Mouse (Mus musculus): ENCODE results near the gene Ksr2. TPM values are rescaled to one million over a fixed set of nuclear protein-coding genes. Genes with fewer than 3 reads are reported as not detected.

The Ksr2 gene
- polyA plus RNA-seq, 1 experiment = 0.14 TPM

DNA sequence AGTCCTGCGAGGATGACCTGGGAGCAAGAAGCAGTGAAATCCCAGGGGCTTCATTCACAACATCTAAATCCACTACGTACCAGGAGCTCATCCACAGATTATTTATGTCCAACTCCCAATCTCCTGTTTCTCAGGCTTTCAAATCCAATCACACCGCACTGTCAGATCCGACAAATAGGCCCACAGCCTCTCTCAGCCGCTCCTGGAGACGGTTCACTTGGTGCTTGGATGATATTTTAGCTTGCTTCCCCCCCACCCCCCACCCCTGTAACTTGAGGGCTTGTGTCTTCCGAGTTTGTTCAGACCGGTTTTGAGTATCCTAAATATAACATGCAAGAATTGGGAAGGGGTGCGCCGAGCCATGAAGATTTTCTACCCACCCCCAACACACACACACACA is 297.8 kb downstream of the Ksr2 start:
- Histone ChIP-seq H3K27ac (ENCODE audit: insufficient read depth, low read depth, low read length) (no peak overlapping the region), H3K36me3 (ENCODE audit: control insufficient read depth, insufficient read depth, low read length) (no peaks in the 10 kb centered on the region), H3K27me3 (ENCODE audit: control insufficient read depth, insufficient read depth, low read length) (no peaks in the 10 kb centered on the region), H3K4me3 (ENCODE audit: low read depth, low read length) (no peak overlapping the region), H3K4me1 (ENCODE audit: control insufficient read depth, insufficient read depth, insufficient read length, low read length) (no peaks in the 10 kb centered on the region)
- 83% methylated on average over 10 of the region's 10 CpGs for WGBS
- TF ChIP-seq POLR2A (IDR thresholded peaks at IDR 0.05; ENCODE audit: low read depth, low read length) (no peak), CTCF (IDR thresholded peaks at IDR 0.05; ENCODE audit: extremely low read depth, insufficient read length, insufficient replicate concordance, low read depth, low read length) (no peak)

DNA sequence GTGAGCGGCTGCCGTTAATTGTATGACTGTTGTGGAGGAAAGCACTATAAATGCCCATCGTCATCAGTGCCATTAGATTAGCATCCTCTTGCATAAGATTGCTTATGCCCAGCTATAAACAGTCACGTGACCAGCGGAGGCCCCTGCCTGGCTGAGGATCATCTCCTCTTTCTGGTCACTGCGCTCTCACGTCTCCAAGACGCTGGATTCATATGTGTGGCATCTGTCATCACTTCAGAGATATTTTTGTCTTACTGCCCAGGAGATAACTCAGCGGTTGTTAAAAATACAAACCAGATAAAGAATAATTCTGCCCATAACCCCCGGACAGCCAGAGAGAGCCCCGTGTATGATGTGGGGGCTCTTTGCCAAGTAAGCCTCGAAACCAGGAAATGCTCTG is 298.4 kb downstream of the Ksr2 start:
- Histone ChIP-seq H3K4me3 (ENCODE audit: low read depth, low read length) (no peak overlapping the region), H3K36me3 (ENCODE audit: control insufficient read depth, insufficient read depth, low read length) (no peaks in the 10 kb centered on the region), H3K4me1 (ENCODE audit: control insufficient read depth, insufficient read depth, insufficient read length, low read length) (no peaks in the 10 kb centered on the region), H3K27me3 (ENCODE audit: control insufficient read depth, insufficient read depth, low read length) (no peaks in the 10 kb centered on the region), H3K27ac (ENCODE audit: insufficient read depth, low read depth, low read length) (no peak overlapping the region)
- no peak for TF ChIP-seq POLR2A (IDR thresholded peaks at IDR 0.05; ENCODE audit: low read depth, low read length)
- 57% methylated on average over 12 of the region's 12 CpGs for WGBS

DNA sequence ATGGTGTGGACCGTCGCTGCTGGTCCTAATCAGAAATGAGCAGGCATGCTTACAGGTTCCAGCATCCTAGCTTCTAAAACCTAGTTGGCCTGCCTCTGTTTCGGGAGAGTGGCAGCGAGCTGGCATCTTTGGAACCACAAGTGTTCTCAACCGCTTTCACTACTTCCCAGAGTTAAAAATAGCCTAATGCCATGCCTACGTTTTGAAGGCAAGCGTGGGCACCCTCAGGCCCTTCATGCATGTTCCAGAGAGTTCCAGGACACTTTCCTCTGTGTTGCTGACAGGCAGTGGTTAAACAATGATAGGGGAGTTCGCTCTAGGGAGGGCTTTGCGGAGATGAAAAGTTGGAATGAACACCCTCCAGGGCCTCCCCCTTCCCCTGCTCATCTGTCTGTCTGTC is 303.3 kb downstream of the Ksr2 start:
- TF ChIP-seq POLR2A (IDR thresholded peaks at IDR 0.05; ENCODE audit: low read depth, low read length) (no peak), CTCF (IDR thresholded peaks at IDR 0.05; ENCODE audit: extremely low read depth, insufficient read length, insufficient replicate concordance, low read depth, low read length) (no peak)
- WGBS = 88% methylated on average over 9 of the region's 9 CpGs
- H3K27ac ChIP-seq (ENCODE audit: insufficient read depth, low read depth, low read length) = no peak overlapping the region
- no peaks in the 10 kb centered on the region for H3K4me1 ChIP-seq (ENCODE audit: control insufficient read depth, insufficient read depth, insufficient read length, low read length)
- no peaks in the 10 kb centered on the region for H3K27me3 ChIP-seq (ENCODE audit: control insufficient read depth, insufficient read depth, low read length)
- H3K36me3 ChIP-seq (ENCODE audit: control insufficient read depth, insufficient read depth, low read length) = no peaks in the 10 kb centered on the region
- no peak overlapping the region for H3K4me3 ChIP-seq (ENCODE audit: low read depth, low read length)

DNA sequence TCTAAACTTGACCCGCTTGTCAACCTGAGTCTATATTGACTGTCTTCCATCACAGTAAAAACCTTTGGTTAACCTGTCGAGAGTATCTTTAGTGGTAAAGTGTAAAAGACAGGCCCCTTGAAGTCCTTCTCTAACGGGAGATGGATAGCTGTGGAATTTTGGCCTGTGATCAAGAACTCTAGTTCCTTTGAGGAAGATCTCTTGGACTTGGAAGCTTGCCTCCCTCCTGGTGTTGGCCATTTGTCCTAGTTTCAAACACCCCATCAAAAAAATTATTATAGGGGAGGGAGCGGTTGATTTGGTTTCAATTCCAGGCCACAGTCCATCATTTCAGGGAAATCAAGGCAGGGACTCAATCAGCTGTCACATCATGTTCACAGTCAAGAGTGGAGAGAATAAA is 309.5 kb downstream of the Ksr2 start:
- H3K4me3 ChIP-seq (ENCODE audit: low read depth, low read length) = no peak overlapping the region
- TF ChIP-seq POLR2A (IDR thresholded peaks at IDR 0.05; ENCODE audit: low read depth, low read length) (no peak), CTCF (IDR thresholded peaks at IDR 0.05; ENCODE audit: extremely low read depth, insufficient read length, insufficient replicate concordance, low read depth, low read length) (no peak)
- H3K27ac ChIP-seq (ENCODE audit: insufficient read depth, low read depth, low read length) = no peak overlapping the region
- no peaks in the 10 kb centered on the region for H3K36me3 ChIP-seq (ENCODE audit: control insufficient read depth, insufficient read depth, low read length)
- 73% methylated on average over 4 of the region's 4 CpGs for WGBS
- no peaks in the 10 kb centered on the region for H3K4me1 ChIP-seq (ENCODE audit: control insufficient read depth, insufficient read depth, insufficient read length, low read length)
- no peaks in the 10 kb centered on the region for H3K27me3 ChIP-seq (ENCODE audit: control insufficient read depth, insufficient read depth, low read length)

DNA sequence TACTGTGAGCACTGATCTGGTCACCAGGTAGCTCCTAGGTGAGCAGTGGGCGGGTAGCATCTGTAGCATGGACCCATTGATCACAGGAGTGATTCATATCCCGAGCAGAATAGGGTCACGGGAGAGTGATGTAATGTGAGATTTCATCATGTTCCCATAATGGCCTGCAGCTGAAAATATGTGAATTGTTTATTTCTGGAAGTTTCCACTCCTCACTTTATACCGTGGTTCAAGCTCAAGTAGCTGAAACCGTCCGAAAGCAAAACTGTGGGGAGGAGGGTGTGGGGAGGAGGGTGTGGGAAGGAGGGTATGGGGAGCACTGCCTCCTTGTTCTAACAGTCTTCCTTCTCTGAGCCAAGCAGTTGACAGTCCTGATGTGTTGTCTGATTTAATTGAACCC is 312.7 kb downstream of the Ksr2 start:
- Histone ChIP-seq H3K27me3 (ENCODE audit: control insufficient read depth, insufficient read depth, low read length) (no peaks in the 10 kb centered on the region), H3K36me3 (ENCODE audit: control insufficient read depth, insufficient read depth, low read length) (no peaks in the 10 kb centered on the region), H3K27ac (ENCODE audit: insufficient read depth, low read depth, low read length) (no peak overlapping the region), H3K4me3 (ENCODE audit: low read depth, low read length) (no peak overlapping the region), H3K4me1 (ENCODE audit: control insufficient read depth, insufficient read depth, insufficient read length, low read length) (no peaks in the 10 kb centered on the region)
- 56% methylated on average over 6 of the region's 6 CpGs for WGBS
- TF ChIP-seq CTCF (IDR thresholded peaks at IDR 0.05; ENCODE audit: extremely low read depth, insufficient read length, insufficient replicate concordance, low read depth, low read length) (no peak), POLR2A (IDR thresholded peaks at IDR 0.05; ENCODE audit: low read depth, low read length) (no peak)

DNA sequence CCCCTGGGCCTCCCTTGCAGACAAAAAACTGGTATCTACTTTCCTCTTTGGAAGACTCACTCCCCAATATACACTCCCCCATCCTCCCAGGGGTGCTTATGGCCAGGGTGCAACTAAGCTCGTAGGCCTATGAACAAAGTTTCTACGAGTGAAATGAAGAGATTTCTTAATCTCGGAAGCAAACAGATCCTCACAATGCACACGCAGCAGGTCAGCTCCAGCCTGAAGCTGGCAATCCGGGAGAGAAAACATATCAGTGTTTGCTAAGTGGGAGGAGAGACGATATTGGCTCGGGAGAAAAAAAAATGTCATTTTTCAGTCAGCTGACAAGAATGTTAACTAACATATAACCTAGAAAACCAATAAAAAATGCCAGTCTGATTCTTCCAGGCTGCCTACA is 313.3 kb downstream of the Ksr2 start:
- WGBS = 30% methylated on average over 7 of the region's 7 CpGs
- no peak overlapping the region for H3K4me3 ChIP-seq (ENCODE audit: low read depth, low read length)
- no peaks in the 10 kb centered on the region for H3K4me1 ChIP-seq (ENCODE audit: control insufficient read depth, insufficient read depth, insufficient read length, low read length)
- TF ChIP-seq POLR2A (IDR thresholded peaks at IDR 0.05; ENCODE audit: low read depth, low read length) = no peak
- TF ChIP-seq CTCF (IDR thresholded peaks at IDR 0.05; ENCODE audit: extremely low read depth, insufficient read length, insufficient replicate concordance, low read depth, low read length) = no peak
- no peak overlapping the region for H3K27ac ChIP-seq (ENCODE audit: insufficient read depth, low read depth, low read length)
- H3K27me3 ChIP-seq (ENCODE audit: control insufficient read depth, insufficient read depth, low read length) = no peaks in the 10 kb centered on the region
- no peaks in the 10 kb centered on the region for H3K36me3 ChIP-seq (ENCODE audit: control insufficient read depth, insufficient read depth, low read length)

DNA sequence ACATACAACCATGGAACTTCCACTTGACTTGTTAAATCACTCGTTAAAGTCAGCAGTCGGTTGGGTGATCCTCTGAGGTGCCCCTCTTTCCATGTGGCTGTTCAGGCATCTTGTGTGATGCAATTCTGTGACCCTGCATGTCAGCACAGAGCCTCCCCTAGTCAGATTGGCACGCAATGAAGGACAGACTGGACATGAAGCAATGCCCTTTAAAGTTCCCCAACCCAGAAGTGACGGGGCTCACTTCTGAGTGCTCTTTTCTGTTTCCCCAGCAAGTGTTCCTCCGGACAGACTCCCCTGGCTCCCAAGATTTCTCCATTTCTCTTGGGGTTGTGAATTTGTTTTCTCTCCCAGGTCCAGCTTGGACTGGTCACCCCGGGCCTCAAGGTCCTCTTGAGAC is 317.5 kb downstream of the Ksr2 start:
- no peak for TF ChIP-seq POLR2A (IDR thresholded peaks at IDR 0.05; ENCODE audit: low read depth, low read length)
- TF ChIP-seq CTCF (IDR thresholded peaks at IDR 0.05; ENCODE audit: extremely low read depth, insufficient read length, insufficient replicate concordance, low read depth, low read length) = no peak
- H3K4me1 ChIP-seq (ENCODE audit: control insufficient read depth, insufficient read depth, insufficient read length, low read length) = no peaks in the 10 kb centered on the region
- 74% methylated on average over 6 of the region's 6 CpGs for WGBS
- no peaks in the 10 kb centered on the region for H3K36me3 ChIP-seq (ENCODE audit: control insufficient read depth, insufficient read depth, low read length)
- H3K27ac ChIP-seq (ENCODE audit: insufficient read depth, low read depth, low read length) = no peak overlapping the region
- H3K27me3 ChIP-seq (ENCODE audit: control insufficient read depth, insufficient read depth, low read length) = no peaks in the 10 kb centered on the region
- H3K4me3 ChIP-seq (ENCODE audit: low read depth, low read length) = no peak overlapping the region

DNA sequence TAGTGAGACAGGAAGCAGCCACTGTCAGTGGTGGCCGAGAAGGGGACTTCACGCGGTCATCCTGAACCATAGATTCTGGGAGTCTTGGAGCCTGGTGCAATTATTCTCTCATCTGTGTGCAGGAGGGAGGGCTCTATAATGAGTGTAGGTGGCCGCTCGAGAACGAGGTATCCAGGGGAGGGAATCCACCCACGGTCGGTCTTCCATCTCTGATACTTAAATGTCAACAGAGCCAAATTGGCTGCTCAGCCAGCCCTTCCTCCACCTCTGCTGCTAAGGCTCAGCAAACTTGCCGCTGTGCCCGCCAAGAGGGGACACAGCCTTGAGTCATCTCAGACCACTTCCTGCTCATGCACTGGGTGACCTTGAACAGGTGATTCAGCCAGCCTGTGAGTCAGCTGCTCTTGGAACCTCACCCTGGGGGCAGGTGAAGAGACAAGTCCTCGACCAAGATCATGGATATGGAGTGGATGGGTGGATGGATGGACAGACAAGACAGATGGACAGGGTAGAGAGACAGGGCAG is 330.9 kb downstream of the Ksr2 start:
- no peak for TF ChIP-seq CTCF (IDR thresholded peaks at IDR 0.05; ENCODE audit: extremely low read depth, insufficient read length, insufficient replicate concordance, low read depth, low read length)
- Histone ChIP-seq H3K27ac (ENCODE audit: insufficient read depth, low read depth, low read length) (no peak overlapping the region), H3K4me1 (ENCODE audit: control insufficient read depth, insufficient read depth, insufficient read length, low read length) (no peaks in the 10 kb centered on the region), H3K4me3 (ENCODE audit: low read depth, low read length) (no peak overlapping the region), H3K27me3 (ENCODE audit: control insufficient read depth, insufficient read depth, low read length) (no peaks in the 10 kb centered on the region), H3K36me3 (ENCODE audit: control insufficient read depth, insufficient read depth, low read length) (no peaks in the 10 kb centered on the region)
- WGBS = 43% methylated on average over 11 of the region's 11 CpGs

All from small intestine, adult 2 months (tissue).